Mouse (Mus musculus): ENCODE measurements around the gene Klhl32. TPM values are rescaled to one million over a fixed set of nuclear protein-coding genes. Genes with fewer than 3 reads are reported as not detected.
A peak's percentile ranks its signal among the peaks of the same experiment; 100 is the strongest.
"Not testable (repeated sequence)": the region's sequence is repeated elsewhere in the genome, so short reads cannot be mapped to it uniquely, and the experiment has no call there.

Klhl32 gene
- 2.4 and 2.9 TPM in 2 replicates for polyA plus RNA-seq (2014; fragmentation: Nextera tagmentation; extraction: Ambion mirVana)

GRCm38 (mm10) chr4:24850401-24851325 lies at the start of gene Klhl32:
Gene Klhl32, minus strand, starts transcription at chr4:24851124.
- no peaks in the 10 kb centered on the region for H3K27me3 ChIP-seq (ENCODE audit: control insufficient read depth, insufficient read depth, low read length)
- peak; percentile 83 for ATAC-seq (replicated peaks; ENCODE audit: insufficient number of reproducible peaks, low FRiP score, low TSS enrichment)
- H3K4me3 ChIP-seq (ENCODE audit: low read depth, low read length) = peak within 1 kb of the TSS; percentile 74
- H3K9me3 ChIP-seq (replicated peaks; ENCODE audit: control insufficient read depth, low read length) = no peaks in the 10 kb centered on the region
- under 1% methylated on average over 54 of the region's 63 CpGs for WGBS (ENCODE audit: insufficient replicate concordance)
- peak within 1 kb of the TSS; percentile 77 for H3K9ac ChIP-seq (ENCODE audit: low read depth, low read length)
- H3K27ac ChIP-seq (ENCODE audit: low read depth, low read length) = 0 out of 2 replicates have a peak within 1 kb of the TSS, but pooled peaks have one; percentile 17
- no peaks in the 10 kb centered on the region for H3K4me1 ChIP-seq (ENCODE audit: control insufficient read depth, insufficient read depth, low read length)
- H3K36me3 ChIP-seq (ENCODE audit: control insufficient read depth, insufficient read depth, low read length) = no peaks in the 10 kb centered on the region
- peak within 1 kb of the TSS; percentile 63 for H3K4me2 ChIP-seq

GRCm38 (mm10) chr4:24899146-24899545 lies 48.2 kb upstream of the Klhl32 start:
- no peaks in the 10 kb centered on the region for H3K4me1 ChIP-seq (ENCODE audit: control insufficient read depth, insufficient read depth, low read length)
- H3K9ac ChIP-seq (ENCODE audit: low read depth, low read length) = no peak overlapping the region
- peaks cover 2% of the 10 kb centered on the region for H3K36me3 ChIP-seq (ENCODE audit: control insufficient read depth, insufficient read depth, low read length)
- no peak overlapping the region for H3K27ac ChIP-seq (ENCODE audit: low read depth, low read length)
- H3K9me3 ChIP-seq (replicated peaks; ENCODE audit: control insufficient read depth, low read length) = no peaks in the 10 kb centered on the region
- 68% methylated on average over 4 of the region's 4 CpGs for WGBS (ENCODE audit: insufficient replicate concordance)
- ATAC-seq (replicated peaks; ENCODE audit: insufficient number of reproducible peaks, low FRiP score, low TSS enrichment) = no peak
- H3K27me3 ChIP-seq (ENCODE audit: control insufficient read depth, insufficient read depth, low read length) = no peaks in the 10 kb centered on the region
- H3K4me2 ChIP-seq = peak overlapping the region; percentile 80
- peak overlapping the region; percentile 85 for H3K4me3 ChIP-seq (ENCODE audit: low read depth, low read length)

- no peaks in the 10 kb centered on the region for H3K9me3 ChIP-seq (replicated peaks; ENCODE audit: control insufficient read depth, low read length)
- 27% methylated on average over 8 of the region's 8 CpGs for WGBS (ENCODE audit: insufficient replicate concordance)
- H3K27me3 ChIP-seq (ENCODE audit: control insufficient read depth, insufficient read depth, low read length) = no peaks in the 10 kb centered on the region
- H3K4me1 ChIP-seq (ENCODE audit: control insufficient read depth, insufficient read depth, low read length) = no peaks in the 10 kb centered on the region
- peak overlapping the region; percentile 80 for H3K4me2 ChIP-seq
- peaks cover 2% of the 10 kb centered on the region for H3K36me3 ChIP-seq (ENCODE audit: control insufficient read depth, insufficient read depth, low read length)
- peak overlapping the region; percentile 85 for H3K9ac ChIP-seq (ENCODE audit: low read depth, low read length)
- no peak overlapping the region for H3K27ac ChIP-seq (ENCODE audit: low read depth, low read length)
- no peak for ATAC-seq (replicated peaks; ENCODE audit: insufficient number of reproducible peaks, low FRiP score, low TSS enrichment)
- H3K4me3 ChIP-seq (ENCODE audit: low read depth, low read length) = peak overlapping the region; percentile 85
Measured at GRCm38 (mm10) chr4:24898636-24899035, 47.7 kb upstream of the Klhl32 start.

GRCm38 (mm10) chr4:24897851-24898515 lies 47.1 kb upstream of the Klhl32 start, which contains the start of gene Ndufaf4:
Gene Ndufaf4, plus strand, starts transcription at chr4:24898083.
- H3K9me3 ChIP-seq (replicated peaks; ENCODE audit: control insufficient read depth, low read length) = no peaks in the 10 kb centered on the region
- no peaks in the 10 kb centered on the region for H3K27me3 ChIP-seq (ENCODE audit: control insufficient read depth, insufficient read depth, low read length)
- H3K36me3 ChIP-seq (ENCODE audit: control insufficient read depth, insufficient read depth, low read length) = peaks cover 2% of the 10 kb centered on the region
- WGBS (ENCODE audit: insufficient replicate concordance) = under 1% methylated on average over 58 of the region's 58 CpGs
- ATAC-seq (replicated peaks; ENCODE audit: insufficient number of reproducible peaks, low FRiP score, low TSS enrichment) = peak; percentile 97
- peak within 1 kb of the TSS; percentile 85 for H3K9ac ChIP-seq (ENCODE audit: low read depth, low read length)
- peak within 1 kb of the TSS; percentile 85 for H3K4me3 ChIP-seq (ENCODE audit: low read depth, low read length)
- H3K4me2 ChIP-seq = peak within 1 kb of the TSS; percentile 80
- H3K4me1 ChIP-seq (ENCODE audit: control insufficient read depth, insufficient read depth, low read length) = no peaks in the 10 kb centered on the region
- H3K27ac ChIP-seq (ENCODE audit: low read depth, low read length) = peak within 1 kb of the TSS; percentile 71

GRCm38 (mm10) chr4:24897351-24897750 lies 46.4 kb upstream of the Klhl32 start:
- Histone ChIP-seq H3K9me3 (replicated peaks; ENCODE audit: control insufficient read depth, low read length) (no peaks in the 10 kb centered on the region), H3K4me2 (peak overlapping the region; percentile 80), H3K4me1 (ENCODE audit: control insufficient read depth, insufficient read depth, low read length) (no peaks in the 10 kb centered on the region), H3K27ac (ENCODE audit: low read depth, low read length) (no peak overlapping the region), H3K27me3 (ENCODE audit: control insufficient read depth, insufficient read depth, low read length) (no peaks in the 10 kb centered on the region), H3K36me3 (ENCODE audit: control insufficient read depth, insufficient read depth, low read length) (peaks cover 2% of the 10 kb centered on the region; the same call in 1 of the 2 replicates), H3K9ac (ENCODE audit: low read depth, low read length) (peak overlapping the region; percentile 31), H3K4me3 (ENCODE audit: low read depth, low read length) (peak overlapping the region; percentile 85)
- 16% methylated on average over 7 of the region's 7 CpGs for WGBS (ENCODE audit: insufficient replicate concordance)
- peak; percentile 48; the same call in 1 of the 2 replicates for ATAC-seq (replicated peaks; ENCODE audit: insufficient number of reproducible peaks, low FRiP score, low TSS enrichment)

GRCm38 (mm10) chr4:24896829-24897228 lies 45.9 kb upstream of the Klhl32 start:
- Histone ChIP-seq H3K9me3 (replicated peaks; ENCODE audit: control insufficient read depth, low read length) (no peaks in the 10 kb centered on the region), H3K4me3 (ENCODE audit: low read depth, low read length) (no peak overlapping the region), H3K4me2 (no peak overlapping the region), H3K4me1 (ENCODE audit: control insufficient read depth, insufficient read depth, low read length) (no peaks in the 10 kb centered on the region), H3K27ac (ENCODE audit: low read depth, low read length) (no peak overlapping the region), H3K27me3 (ENCODE audit: control insufficient read depth, insufficient read depth, low read length) (no peaks in the 10 kb centered on the region), H3K36me3 (ENCODE audit: control insufficient read depth, insufficient read depth, low read length) (peaks cover under 1% of the 10 kb centered on the region; the same call in 1 of the 2 replicates), H3K9ac (ENCODE audit: low read depth, low read length) (no peak overlapping the region)
- no peak for ATAC-seq (replicated peaks; ENCODE audit: insufficient number of reproducible peaks, low FRiP score, low TSS enrichment)
- WGBS (ENCODE audit: insufficient replicate concordance) = 0% methylated on average over 1 of the region's 1 CpGs

GRCm38 (mm10) chr4:24894625-24895024 lies 43.7 kb upstream of the Klhl32 start:
- no peaks in the 10 kb centered on the region for H3K36me3 ChIP-seq (ENCODE audit: control insufficient read depth, insufficient read depth, low read length)
- ATAC-seq (replicated peaks; ENCODE audit: insufficient number of reproducible peaks, low FRiP score, low TSS enrichment) = no peak
- H3K27ac ChIP-seq (ENCODE audit: low read depth, low read length) = no peak overlapping the region
- H3K4me1 ChIP-seq (ENCODE audit: control insufficient read depth, insufficient read depth, low read length) = no peaks in the 10 kb centered on the region
- no peak overlapping the region for H3K4me3 ChIP-seq (ENCODE audit: low read depth, low read length)
- H3K27me3 ChIP-seq (ENCODE audit: control insufficient read depth, insufficient read depth, low read length) = no peaks in the 10 kb centered on the region
- peaks cover 3% of the 10 kb centered on the region; the same call in 1 of the 2 replicates for H3K9me3 ChIP-seq (replicated peaks; ENCODE audit: control insufficient read depth, low read length)
- H3K9ac ChIP-seq (ENCODE audit: low read depth, low read length) = no peak overlapping the region
- H3K4me2 ChIP-seq = no peak overlapping the region
- WGBS (ENCODE audit: insufficient replicate concordance) = 70% methylated on average over 4 of the region's 4 CpGs

GRCm38 (mm10) chr4:24892293-24892692 lies 41.4 kb upstream of the Klhl32 start:
- not testable (repeated sequence) for H3K4me2 ChIP-seq
- WGBS (ENCODE audit: insufficient replicate concordance) = 64% methylated on average over 2 of the region's 2 CpGs

More at GRCm38 (mm10) chr4:24892293-24892692, 41.4 kb upstream of the Klhl32 start:
- H3K9me3 ChIP-seq (replicated peaks; ENCODE audit: control insufficient read depth, low read length); H3K36me3 ChIP-seq (ENCODE audit: control insufficient read depth, insufficient read depth, low read length); H3K27me3 ChIP-seq (ENCODE audit: control insufficient read depth, insufficient read depth, low read length); H3K27ac ChIP-seq (ENCODE audit: low read depth, low read length); H3K4me3 ChIP-seq (ENCODE audit: low read depth, low read length); H3K9ac ChIP-seq (ENCODE audit: low read depth, low read length); H3K4me1 ChIP-seq (ENCODE audit: control insufficient read depth, insufficient read depth, low read length); ATAC-seq (replicated peaks; ENCODE audit: insufficient number of reproducible peaks, low FRiP score, low TSS enrichment): not testable (repeated sequence)
